Mouse (Mus musculus) forebrain, embryonic 10.5 days (tissue): ENCODE data around the gene Tbc1d9. TPM values are rescaled to one million over a fixed set of nuclear protein-coding genes. Genes with fewer than 3 reads are reported as not detected.
A peak's percentile ranks its signal among the peaks of the same experiment; 100 is the strongest.

Experiments used
- DNase-seq: peaks from one replicate; pipeline ENCODE4 v3.0.0-alpha.2; 2017; ENCODE audit warnings: low spot score; ENCODE audit errors: extremely low spot score
- H3K27ac ChIP-seq: fragments of 300-500 bp; sonication (generic); 2 replicates; pipeline ENCODE4 v1.5.1; 2016; ENCODE audit warnings: mild to moderate bottlenecking
- H3K27me3 ChIP-seq: fragments of 300-500 bp; sonication (generic); 2 replicates; pipeline ENCODE4 v1.6.1; 2016; ENCODE audit warnings: mild to moderate bottlenecking; ENCODE audit not compliant: poor library complexity, severe bottlenecking
- H3K36me3 ChIP-seq: fragments of 300-500 bp; sonication (generic); replicated peaks from 2 replicates; pipeline ENCODE4 v1.6.1; 2016; ENCODE audit warnings: mild to moderate bottlenecking, moderate library complexity
- H3K4me1 ChIP-seq: fragments of 300-500 bp; sonication (generic); 2 replicates; pipeline ENCODE4 v1.6.1; 2016
- H3K4me3 ChIP-seq: fragments of 300-500 bp; sonication (generic); 2 replicates; pipeline ENCODE4 v1.5.1; 2016; ENCODE audit warnings: mild to moderate bottlenecking, moderate library complexity
- H3K9me3 ChIP-seq: fragments of 300-500 bp; sonication (generic); 2 replicates; pipeline ENCODE4 v1.6.1; 2016; ENCODE audit warnings: mild to moderate bottlenecking, moderate library complexity
- WGBS: fragments of 180-500 bp; shearing (Covaris S2); methylation state at CpG from one replicate; pipeline ENCODE4 v1.1.7; 2016; 5-methylcytosine and 5-hydroxymethylcytosine counted together
- polyA plus RNA-seq: library from polyadenylated mRNA; unstranded; fragments of >200 nt; fragmentation: Nextera tagmentation; extraction: Ambion mirVana; gene quantifications from 2 replicates; pipeline ENCODE4 v1.2.1, GENCODE M21; 2016

Tbc1d9 gene
- polyA plus RNA-seq, 1 experiment from 2014 or later: 3.6 TPM

DNA sequence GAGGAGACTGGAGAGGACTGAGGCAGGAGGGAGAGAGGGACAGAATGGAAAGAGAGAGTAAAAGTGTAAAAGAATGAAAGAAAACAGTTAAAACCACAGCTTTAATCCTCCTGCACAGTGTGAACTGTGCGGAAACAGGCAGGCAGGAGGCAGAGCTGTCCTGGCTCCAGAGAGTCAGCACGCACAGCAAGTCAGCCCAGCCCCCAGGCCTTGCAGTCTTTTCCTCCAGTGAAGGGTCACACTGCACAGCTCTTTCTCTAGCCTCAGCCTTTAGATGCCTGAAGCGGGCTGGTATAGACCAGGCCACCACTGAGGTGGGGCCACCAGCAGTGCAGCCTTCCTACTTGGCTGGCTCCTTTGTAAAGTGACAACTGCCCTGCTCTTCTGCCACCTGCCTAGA is 155.4 kb downstream of the Tbc1d9 start:
- WGBS: 34% methylated on average over 3 of the region's 3 CpGs
- Histone ChIP-seq H3K4me3 (no peak overlapping the region), H3K36me3 (peaks cover 78% of the 10 kb centered on the region), H3K27ac (peak overlapping the region; percentile 49), H3K9me3 (no peaks in the 10 kb centered on the region), H3K27me3 (no peaks in the 10 kb centered on the region), H3K4me1 (peaks cover 16% of the 10 kb centered on the region)
- no peak for DNase-seq

- no peaks in the 10 kb centered on the region for H3K9me3 ChIP-seq
- DNase-seq: no peak
- peaks cover 14% of the 10 kb centered on the region for H3K4me1 ChIP-seq
- H3K4me3 ChIP-seq: no peak overlapping the region
- H3K36me3 ChIP-seq: peaks cover 66% of the 10 kb centered on the region
- H3K27ac ChIP-seq: no peak overlapping the region
- H3K27me3 ChIP-seq: no peaks in the 10 kb centered on the region
- 92% methylated on average over 6 of the region's 6 CpGs for WGBS
Observed at GRCm38 (mm10) chr8:83322374-83322773, 157.2 kb downstream of the Tbc1d9 start.

Other genes with a start within 250 kb of the Tbc1d9 start
- gene Gm10645, start 818 bp downstream of the Tbc1d9 start, polyA plus RNA-seq: 1.4 and 2.3 TPM in 2 replicates
- gene Ucp1, start 125.0 kb downstream of the Tbc1d9 start, polyA plus RNA-seq: not detected in 2 replicates
- gene Elmod2, start 167.1 kb downstream of the Tbc1d9 start, polyA plus RNA-seq: 21.8 and 25.1 TPM in 2 replicates
- not detected in 2 replicates for gene Mgat4d, start 183.1 kb downstream of the Tbc1d9 start, polyA plus RNA-seq
- gene Clgn, start 224.5 kb downstream of the Tbc1d9 start, polyA plus RNA-seq: 3.7 and 4.0 TPM in 2 replicates